Mouse (Mus musculus) kidney, postnatal 36 days (tissue): Measurements from ENCODE around the gene Fam117a.

Experiments used
- DNase-seq, 2 experiments: peaks; one replicate each; pipeline ENCODE4 v3.0.0; 2021 to 2022; ENCODE audit warnings: mixed read lengths in 2 of 2

The Fam117a gene

GRCm38 (mm10) chr11:95336568-95337128 is at the start of gene Fam117a:
Gene Fam117a, plus strand, starts transcription at chr11:95337018.
- peak; percentile 92 to 95 for DNase-seq

- no peak for DNase-seq
Observed at GRCm38 (mm10) chr11:95291998-95292397, 44.8 kb upstream of the Fam117a start.

GRCm38 (mm10) chr11:95293017-95293624 is 43.7 kb upstream of the Fam117a start:
- DNase-seq = no peak

- DNase-seq = no peak
Observed at GRCm38 (mm10) chr11:95295736-95296135, 41.1 kb upstream of the Fam117a start.

- DNase-seq = peak; percentile 14 to 42
Observed at GRCm38 (mm10) chr11:95298146-95298545, 38.7 kb upstream of the Fam117a start.

- DNase-seq = no peak
Observed at GRCm38 (mm10) chr11:95299886-95300285, 36.9 kb upstream of the Fam117a start.

GRCm38 (mm10) chr11:95301772-95302171 is 35.0 kb upstream of the Fam117a start:
- DNase-seq = peak in 1 of 2 experiments; percentile 17

- DNase-seq = no peak
Observed at GRCm38 (mm10) chr11:95305600-95305999, 31.2 kb upstream of the Fam117a start.

- peak; percentile 15 to 19 for DNase-seq
Observed at GRCm38 (mm10) chr11:95307526-95307925, 29.3 kb upstream of the Fam117a start.

GRCm38 (mm10) chr11:95309510-95310006 is 27.3 kb upstream of the Fam117a start:
- peak; percentile 97 to 99 for DNase-seq

GRCm38 (mm10) chr11:95310007-95310647 is 26.7 kb upstream of the Fam117a start, which contains the start of gene Kat7:
Gene Kat7, minus strand, starts transcription at chr11:95310246.
- DNase-seq = peak; percentile 98 to 100

GRCm38 (mm10) chr11:95310648-95311424 is 26.0 kb upstream of the Fam117a start:
- peak in 1 of 2 experiments; percentile 37 for DNase-seq

GRCm38 (mm10) chr11:95311425-95311807 is 25.4 kb upstream of the Fam117a start:
- DNase-seq = no peak

GRCm38 (mm10) chr11:95315215-95315955 is 21.4 kb upstream of the Fam117a start:
- DNase-seq = no peak

- no peak for DNase-seq
Observed at GRCm38 (mm10) chr11:95318116-95318515, 18.7 kb upstream of the Fam117a start.

- peak in 1 of 2 experiments; percentile 46 for DNase-seq
Observed at GRCm38 (mm10) chr11:95319506-95319905, 17.3 kb upstream of the Fam117a start.

GRCm38 (mm10) chr11:95320010-95320409 is 16.8 kb upstream of the Fam117a start:
- DNase-seq = no peak

- DNase-seq = no peak
Observed at GRCm38 (mm10) chr11:95324181-95324580, 12.6 kb upstream of the Fam117a start.

- DNase-seq = no peak
Observed at GRCm38 (mm10) chr11:95325832-95326231, 11.0 kb upstream of the Fam117a start.

- no peak for DNase-seq
Observed at GRCm38 (mm10) chr11:95326243-95326642, 10.6 kb upstream of the Fam117a start.

- no peak for DNase-seq
Observed at GRCm38 (mm10) chr11:95328629-95329028, 8.2 kb upstream of the Fam117a start.

GRCm38 (mm10) chr11:95330662-95331061 is 6.2 kb upstream of the Fam117a start:
- DNase-seq = no peak
